Mouse (Mus musculus) myocyte (in vitro differentiated cells): ENCODE measurements around the gene Ttpal.
"Not testable (repeated sequence)": the region's sequence is repeated elsewhere in the genome, so short reads cannot be mapped to it uniquely, and the experiment has no call there.

Experiments used
- CEBPB ChIP-seq: IDR thresholded peaks from 2 replicates; pipeline ENCODE4 v1.6.1; 2011; ENCODE audit warnings: mild to moderate bottlenecking, moderate library complexity; ENCODE audit not compliant: poor library complexity, insufficient read depth, severe bottlenecking
- E2F4 ChIP-seq: IDR thresholded peaks from one replicate; pipeline ENCODE4 v1.6.1; 2011; ENCODE audit warnings: mild to moderate bottlenecking, control low read depth, moderate library complexity; ENCODE audit not compliant: insufficient read depth
- MAX ChIP-seq: IDR thresholded peaks from one replicate; pipeline ENCODE4 v1.6.1; 2011; ENCODE audit warnings: low read depth, mild to moderate bottlenecking, control low read depth
- MYOD1 ChIP-seq, 3 experiments: IDR thresholded peaks; one replicate each; pipeline ENCODE4 v1.6.1; 2011; ENCODE audit warnings: control low read depth in 2 of 3, low read depth in 2 of 3, mild to moderate bottlenecking in 2 of 3, moderate library complexity in 1 of 3; ENCODE audit not compliant: insufficient read length in 2 of 3, control insufficient read depth in 1 of 3
- MYOG ChIP-seq, 3 experiments: IDR thresholded peaks; one replicate each; pipeline ENCODE4 v1.6.1; 2011; ENCODE audit warnings: control low read depth in 2 of 3, low read depth in 2 of 3, mild to moderate bottlenecking in 2 of 3; ENCODE audit not compliant: insufficient read length in 2 of 3, control insufficient read depth in 1 of 3, insufficient read depth in 1 of 3
- POLR2A ChIP-seq: IDR thresholded peaks from one replicate; pipeline ENCODE4 v1.6.1; 2011; ENCODE audit warnings: low read depth, mild to moderate bottlenecking, control low read depth, moderate library complexity; ENCODE audit not compliant: insufficient read length
- POLR2AphosphoS2 ChIP-seq: IDR thresholded peaks from one replicate; pipeline ENCODE4 v1.6.1; 2011; ENCODE audit warnings: low read depth, control low read depth; ENCODE audit not compliant: insufficient read length
- REST ChIP-seq: IDR thresholded peaks from one replicate; pipeline ENCODE4 v1.6.1; 2011; ENCODE audit warnings: mild to moderate bottlenecking, control low read depth, moderate library complexity; ENCODE audit not compliant: insufficient read depth, insufficient read length
- SRF ChIP-seq: IDR thresholded peaks from one replicate; pipeline ENCODE4 v1.6.1; 2011; ENCODE audit warnings: low read depth; ENCODE audit not compliant: control insufficient read depth, insufficient read length
- TCF12 ChIP-seq: IDR thresholded peaks from one replicate; pipeline ENCODE4 v1.6.1; 2011; ENCODE audit warnings: mild to moderate bottlenecking, control low read depth; ENCODE audit not compliant: poor library complexity, insufficient read depth, severe bottlenecking
- TCF3 ChIP-seq: IDR thresholded peaks from one replicate; pipeline ENCODE4 v1.6.1; 2011; ENCODE audit warnings: low read depth, control low read depth; ENCODE audit not compliant: insufficient read length
- USF1 ChIP-seq: IDR thresholded peaks from one replicate; pipeline ENCODE4 v1.6.1; 2011; ENCODE audit warnings: low read depth, mild to moderate bottlenecking, control low read depth, moderate library complexity

DNA sequence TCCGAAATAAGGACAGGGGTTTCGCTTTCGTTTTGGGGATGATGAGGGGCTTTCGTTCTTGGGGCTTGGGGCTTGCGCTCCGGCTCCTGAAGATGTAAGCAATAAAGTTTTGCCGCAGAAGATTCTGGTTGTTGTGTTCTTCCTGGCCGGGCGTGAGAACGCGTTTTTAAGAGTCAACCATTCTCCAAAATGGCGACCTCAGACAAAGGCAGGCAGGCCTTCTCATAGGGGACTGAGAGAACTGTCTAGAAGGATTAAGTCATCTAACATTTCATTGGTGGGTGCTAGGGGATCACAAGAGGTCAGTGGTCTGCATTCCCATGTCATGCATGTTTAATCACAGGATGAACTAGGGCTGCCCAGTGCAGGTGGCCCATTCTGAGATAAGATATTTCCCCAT lies 53.6 kb downstream of the Ttpal start:
- TF ChIP-seq MAX; POLR2A; MYOD1 (IDR thresholded peaks at IDR 0.05; ENCODE audit: control insufficient read depth in 1 of 3, insufficient read length in 2 of 3, low read depth in 2 of 3); REST; USF1; POLR2AphosphoS2; SRF; E2F4; TCF3; CEBPB; MYOG (IDR thresholded peaks at IDR 0.05; ENCODE audit: control insufficient read depth in 1 of 3, insufficient read depth in 1 of 3, insufficient read length in 2 of 3, low read depth in 2 of 3); TCF12: not testable (repeated sequence)
